Mouse (Mus musculus) kidney, embryonic 16.5 days (tissue): Measurements from ENCODE around the gene Top3a. TPM values are rescaled to one million over a fixed set of nuclear protein-coding genes. Genes with fewer than 3 reads are reported as not detected.

ENCODE experiments used
- ATAC-seq: fragments of 200-750 bp; cut with Nextera tagmentation; 2 replicates; pipeline ENCODE4 v1.8.0; 2017; ENCODE audit warnings: moderate TSS enrichment; ENCODE audit not compliant: low FRiP score, low TSS enrichment
- H3K27ac ChIP-seq: fragments of 300-500 bp; sonication (generic); 2 replicates; pipeline ENCODE4 v1.5.1; 2014; ENCODE audit warnings: low read length
- H3K27me3 ChIP-seq: fragments of 300-500 bp; sonication (generic); 2 replicates; pipeline ENCODE4 v1.6.1; 2014; ENCODE audit warnings: low read length, control low read depth, mixed read lengths; ENCODE audit not compliant: insufficient read depth
- H3K36me3 ChIP-seq: fragments of 300-500 bp; sonication (generic); 2 replicates; pipeline ENCODE4 v1.6.1; 2014; ENCODE audit warnings: low read length, control low read depth, mixed read lengths; ENCODE audit not compliant: insufficient read depth
- H3K4me1 ChIP-seq: fragments of 300-500 bp; sonication (generic); 2 replicates; pipeline ENCODE4 v1.6.1; 2014; ENCODE audit warnings: low read length, control low read depth, mixed read lengths; ENCODE audit not compliant: insufficient read depth
- H3K4me2 ChIP-seq: fragments of 300-500 bp; sonication (generic); replicated peaks from 2 replicates; pipeline ENCODE4 v1.6.1; 2014; ENCODE audit warnings: low read depth, low read length
- H3K4me3 ChIP-seq: fragments of 300-500 bp; sonication (generic); 2 replicates; pipeline ENCODE4 v1.5.1; 2014; ENCODE audit warnings: mild to moderate bottlenecking, low read length
- H3K9ac ChIP-seq: fragments of 300-500 bp; sonication (generic); replicated peaks from 2 replicates; pipeline ENCODE4 v1.6.1; 2014; ENCODE audit warnings: low read length
- H3K9me3 ChIP-seq: fragments of 300-500 bp; sonication (generic); 2 replicates; pipeline ENCODE4 v1.6.1; 2016; ENCODE audit warnings: low read length, control low read depth
- WGBS: fragments of 180-500 bp; shearing (Covaris S2); extraction: QIAGEN DNeasy Blood & Tissue Kit; methylation state at CpG from one replicate; pipeline ENCODE4 v1.1.7; 2014; 5-methylcytosine and 5-hydroxymethylcytosine counted together
- polyA plus RNA-seq: library from polyadenylated mRNA; unstranded; fragments of >200 nt; fragmentation: Nextera tagmentation; extraction: Ambion mirVana; gene quantifications from 2 replicates; pipeline ENCODE4 v1.2.1, GENCODE M21; 2015

The Top3a gene
- polyA plus RNA-seq, 1 experiment from 2014 or later: 17.1 TPM

- H3K4me1 ChIP-seq: peaks cover 8% of the 10 kb centered on the region; the same call in 1 of the 2 replicates
- H3K9me3 ChIP-seq: no peaks in the 10 kb centered on the region
- H3K36me3 ChIP-seq: peaks cover 63% of the 10 kb centered on the region
- no peak overlapping the region for H3K4me2 ChIP-seq
- H3K27me3 ChIP-seq: no peaks in the 10 kb centered on the region
- no peak overlapping the region for H3K27ac ChIP-seq
- no peak overlapping the region for H3K9ac ChIP-seq
- H3K4me3 ChIP-seq: no peak overlapping the region
- WGBS: 71% methylated on average over 14 of the region's 14 CpGs
- ATAC-seq: peak; percentile 19; the same call in 1 of the 2 replicates
These were observed 70.3 kb downstream of the Top3a start for GRCm38 (mm10) chr11:60706696-60707480.

DNA sequence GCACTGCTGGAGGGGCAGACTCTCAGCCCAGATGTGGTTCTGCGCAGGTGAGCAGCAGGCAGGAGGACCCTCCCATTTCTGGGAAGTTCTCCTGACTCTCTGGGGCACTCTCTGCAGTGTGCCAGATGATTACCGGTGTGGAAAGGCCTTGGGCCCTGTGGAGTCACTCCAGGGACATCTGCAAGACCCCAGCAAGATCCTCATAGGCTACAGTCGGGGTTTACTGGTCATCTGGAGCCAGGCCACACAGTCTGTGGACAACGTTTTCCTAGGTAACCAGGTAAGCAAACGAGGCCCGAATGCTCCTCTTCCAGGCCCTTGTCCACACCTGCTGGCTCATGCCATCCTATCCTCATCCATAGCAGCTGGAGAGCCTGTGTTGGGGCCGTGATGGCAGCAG lies 71.1 kb downstream of the Top3a start:
- peaks cover 55% of the 10 kb centered on the region for H3K36me3 ChIP-seq
- H3K4me3 ChIP-seq: no peak overlapping the region
- ATAC-seq: no peak
- no peak overlapping the region for H3K4me2 ChIP-seq
- H3K27me3 ChIP-seq: no peaks in the 10 kb centered on the region
- no peak overlapping the region for H3K9ac ChIP-seq
- H3K9me3 ChIP-seq: no peaks in the 10 kb centered on the region
- no peak overlapping the region for H3K27ac ChIP-seq
- peaks cover 16% of the 10 kb centered on the region for H3K4me1 ChIP-seq
- WGBS: 86% methylated on average over 7 of the region's 7 CpGs

GRCm38 (mm10) chr11:60705255-60705654 lies 71.9 kb downstream of the Top3a start:
- Histone ChIP-seq H3K36me3 (peaks cover 47% of the 10 kb centered on the region), H3K4me1 (peaks cover 22% of the 10 kb centered on the region), H3K4me3 (no peak overlapping the region), H3K4me2 (no peak overlapping the region), H3K9ac (no peak overlapping the region), H3K27me3 (no peaks in the 10 kb centered on the region), H3K9me3 (no peaks in the 10 kb centered on the region), H3K27ac (no peak overlapping the region)
- 94% methylated on average over 3 of the region's 3 CpGs for WGBS
- ATAC-seq: no peak

- Histone ChIP-seq H3K9me3 (no peaks in the 10 kb centered on the region), H3K4me3 (no peak overlapping the region), H3K9ac (no peak overlapping the region), H3K27ac (no peak overlapping the region), H3K36me3 (peaks cover 38% of the 10 kb centered on the region), H3K4me1 (peaks cover 22% of the 10 kb centered on the region), H3K4me2 (no peak overlapping the region), H3K27me3 (no peaks in the 10 kb centered on the region)
- ATAC-seq: no peak
- WGBS: 90% methylated on average over 19 of the region's 19 CpGs
These were observed 72.9 kb downstream of the Top3a start for GRCm38 (mm10) chr11:60704023-60704880.

DNA sequence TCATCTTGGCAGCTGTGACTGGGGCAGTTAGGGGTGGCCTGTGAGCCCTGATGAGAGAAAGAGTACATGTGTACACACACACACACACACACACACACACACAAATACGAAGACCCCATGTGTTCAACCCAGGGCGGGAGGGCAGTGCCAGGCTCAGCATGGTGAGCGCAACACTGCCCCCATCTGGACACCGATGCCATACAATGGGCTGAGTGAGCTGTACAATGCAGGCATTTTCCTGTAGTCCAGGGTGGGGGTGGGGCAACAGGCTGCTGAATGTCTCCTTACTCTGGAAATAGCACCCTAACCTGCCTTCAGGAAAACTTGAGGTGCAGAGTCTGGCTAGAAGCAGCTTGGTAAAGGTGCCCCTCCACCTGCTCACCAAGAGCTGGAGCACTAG lies 74.0 kb downstream of the Top3a start:
- H3K4me2 ChIP-seq: no peak overlapping the region
- H3K36me3 ChIP-seq: peaks cover 27% of the 10 kb centered on the region
- no peak overlapping the region for H3K4me3 ChIP-seq
- no peaks in the 10 kb centered on the region for H3K9me3 ChIP-seq
- peaks cover 32% of the 10 kb centered on the region for H3K4me1 ChIP-seq
- ATAC-seq: no peak
- H3K27me3 ChIP-seq: no peaks in the 10 kb centered on the region
- no peak overlapping the region for H3K9ac ChIP-seq
- no peak overlapping the region for H3K27ac ChIP-seq
- 40% methylated on average over 4 of the region's 4 CpGs for WGBS

GRCm38 (mm10) chr11:60701611-60702010 lies 75.6 kb downstream of the Top3a start:
- WGBS: 78% methylated on average over 2 of the region's 4 CpGs
- H3K9me3 ChIP-seq: no peaks in the 10 kb centered on the region
- H3K36me3 ChIP-seq: peaks cover 13% of the 10 kb centered on the region
- ATAC-seq: no peak
- no peak overlapping the region for H3K27ac ChIP-seq
- peaks cover 26% of the 10 kb centered on the region for H3K4me1 ChIP-seq
- H3K9ac ChIP-seq: no peak overlapping the region
- no peak overlapping the region for H3K4me3 ChIP-seq
- H3K4me2 ChIP-seq: 0 out of 2 replicates have a peak overlapping the region, but pooled peaks have one; percentile 14
- no peaks in the 10 kb centered on the region for H3K27me3 ChIP-seq

DNA sequence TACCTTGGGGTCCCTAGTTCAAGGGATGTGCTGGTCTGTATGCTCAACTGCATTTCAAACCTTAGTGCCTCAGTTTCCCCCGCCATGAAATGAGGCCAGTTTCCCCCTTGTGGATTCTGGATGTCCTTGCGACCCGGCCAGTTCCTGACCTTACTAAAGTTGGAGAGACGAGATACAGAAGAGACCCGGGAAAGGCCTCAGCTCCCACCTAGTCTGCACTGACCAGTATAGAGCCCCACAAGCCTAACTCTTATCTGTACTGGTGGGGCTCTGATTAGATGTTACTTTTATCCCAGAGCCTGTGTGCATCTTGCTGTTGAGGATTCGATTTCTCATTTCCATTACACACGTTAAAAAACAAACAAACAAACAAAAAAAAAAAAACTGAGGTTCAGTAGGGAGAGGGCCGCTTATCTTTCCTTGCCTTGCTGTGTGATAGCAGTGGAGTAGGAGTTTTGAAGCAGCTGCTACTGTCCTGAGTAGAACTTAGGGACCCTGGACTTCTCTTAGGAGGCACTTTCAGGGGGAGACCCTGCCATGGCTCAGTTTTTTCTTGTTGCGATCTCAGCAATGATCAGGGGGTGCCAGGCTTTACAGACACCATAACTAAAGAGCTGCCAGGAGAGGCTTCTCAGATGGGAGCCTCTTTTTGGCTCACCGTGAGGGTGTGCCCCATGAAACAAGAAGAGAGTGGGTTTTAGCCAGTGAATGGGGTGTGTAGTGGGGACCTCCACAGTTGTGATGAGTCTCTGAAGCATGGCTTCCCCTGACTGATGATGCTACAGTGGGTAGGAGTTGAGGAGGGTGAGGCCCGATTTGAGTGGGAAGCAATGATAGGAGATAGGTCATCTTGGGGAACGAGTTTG lies 76.6 kb downstream of the Top3a start:
- no peaks in the 10 kb centered on the region for H3K9me3 ChIP-seq
- H3K9ac ChIP-seq: peak overlapping the region; percentile 91
- peak overlapping the region; percentile 91 for H3K4me3 ChIP-seq
- H3K36me3 ChIP-seq: peaks cover 4% of the 10 kb centered on the region
- no peaks in the 10 kb centered on the region for H3K27me3 ChIP-seq
- H3K4me1 ChIP-seq: peaks cover 26% of the 10 kb centered on the region
- no peak; the same call in 1 of the 2 replicates for ATAC-seq
- peak overlapping the region; percentile 82; the same call in 1 of the 2 replicates for H3K27ac ChIP-seq
- H3K4me2 ChIP-seq: peak overlapping the region; percentile 83
- 28% methylated on average over 12 of the region's 12 CpGs for WGBS

- H3K4me1 ChIP-seq: peaks cover 26% of the 10 kb centered on the region
- H3K9ac ChIP-seq: peak within 1 kb of the TSS; percentile 91
- 0% methylated on average over 62 of the region's 73 CpGs for WGBS
- H3K27ac ChIP-seq: peak within 1 kb of the TSS; percentile 93
- peak within 1 kb of the TSS; percentile 83 for H3K4me2 ChIP-seq
- peak; percentile 90 for ATAC-seq
- H3K4me3 ChIP-seq: peak within 1 kb of the TSS; percentile 91
- H3K27me3 ChIP-seq: no peaks in the 10 kb centered on the region
- H3K9me3 ChIP-seq: no peaks in the 10 kb centered on the region
- H3K36me3 ChIP-seq: peaks cover 1% of the 10 kb centered on the region
These were observed 77.6 kb downstream of the Top3a start, which contains the start of gene Llgl1 for GRCm38 (mm10) chr11:60699524-60700075. TSS of gene Llgl1 (plus strand) at chr11:60699723.
